Mouse (Mus musculus) hindbrain, embryonic 10.5 days (tissue): ENCODE data around the gene Plpp6. TPM values are rescaled to one million over a fixed set of nuclear protein-coding genes. Genes with fewer than 3 reads are reported as not detected.

Source experiments
- DNase-seq: peaks from one replicate; pipeline ENCODE4 v3.0.0-alpha.2; 2017; ENCODE audit warnings: low spot score
- H3K27ac ChIP-seq: fragments of 300-500 bp; sonication (generic); 2 replicates; pipeline ENCODE4 v1.5.1; 2016; ENCODE audit warnings: mild to moderate bottlenecking, moderate library complexity
- H3K27me3 ChIP-seq: fragments of 300-500 bp; sonication (generic); 2 replicates; pipeline ENCODE4 v1.6.1; 2016; ENCODE audit warnings: mild to moderate bottlenecking; ENCODE audit not compliant: poor library complexity, insufficient read depth, severe bottlenecking
- H3K36me3 ChIP-seq: fragments of 300-500 bp; sonication (generic); 2 replicates; pipeline ENCODE4 v1.6.1; 2016; ENCODE audit warnings: mild to moderate bottlenecking, moderate library complexity
- H3K4me1 ChIP-seq: fragments of 300-500 bp; sonication (generic); replicated peaks from 2 replicates; pipeline ENCODE4 v1.6.1; 2016; ENCODE audit warnings: mild to moderate bottlenecking
- H3K4me3 ChIP-seq: fragments of 300-500 bp; sonication (generic); 2 replicates; pipeline ENCODE4 v1.5.1; 2016; ENCODE audit warnings: mild to moderate bottlenecking, moderate library complexity
- H3K9me3 ChIP-seq: fragments of 300-500 bp; sonication (generic); 2 replicates; pipeline ENCODE4 v1.6.1; 2016; ENCODE audit warnings: mild to moderate bottlenecking, moderate library complexity
- WGBS: fragments of 180-500 bp; shearing (Covaris S2); methylation state at CpG from one replicate; pipeline ENCODE4 v1.1.7; 2016; 5-methylcytosine and 5-hydroxymethylcytosine counted together
- polyA plus RNA-seq: library from polyadenylated mRNA; unstranded; fragments of >200 nt; fragmentation: Nextera tagmentation; extraction: Ambion mirVana; gene quantifications from 2 replicates; pipeline ENCODE4 v1.2.1, GENCODE M21; 2016

Gene Plpp6
- polyA plus RNA-seq: 5.2 and 5.6 TPM in 2 replicates

DNA sequence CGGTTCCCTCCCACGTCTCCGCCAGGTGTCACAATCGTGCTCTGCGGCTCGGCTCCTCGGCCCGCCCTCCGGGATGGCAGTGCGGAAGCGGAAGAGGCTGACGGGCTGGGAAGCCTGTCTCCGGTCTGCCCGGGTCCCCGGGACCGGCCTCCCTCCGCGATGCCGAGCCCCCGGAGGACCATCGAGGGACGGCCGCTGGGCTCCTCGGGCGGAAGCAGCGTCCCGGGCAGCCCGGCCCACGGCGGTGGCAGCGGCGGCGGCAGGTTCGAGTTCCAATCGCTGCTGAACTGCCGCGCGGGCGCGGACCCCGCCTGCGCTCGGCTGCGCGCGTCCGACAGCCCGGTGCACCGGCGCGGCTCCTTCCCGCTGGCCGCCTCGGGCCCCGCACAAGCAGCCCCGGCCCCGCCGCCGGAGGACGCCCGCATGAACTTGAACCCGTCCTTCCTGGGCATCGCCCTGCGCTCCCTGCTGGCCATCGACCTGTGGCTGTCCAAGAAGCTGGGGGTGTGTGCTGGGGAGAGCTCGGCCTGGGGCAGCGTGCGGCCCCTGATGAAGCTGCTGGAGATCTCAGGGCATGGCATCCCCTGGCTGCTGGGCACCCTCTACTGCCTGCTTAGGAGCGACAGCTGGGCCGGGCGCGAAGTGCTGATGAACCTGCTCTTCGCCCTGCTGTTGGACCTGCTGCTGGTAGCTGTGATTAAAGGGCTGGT lies at the start of gene Plpp6:
Gene Plpp6 (plus strand): TSS at position 112 of the 710 bp plus-strand sequence.
- no peaks in the 10 kb centered on the region for H3K9me3 ChIP-seq
- peak; percentile 77 for DNase-seq
- peaks cover 26% of the 10 kb centered on the region for H3K4me1 ChIP-seq
- H3K27ac ChIP-seq: peak within 1 kb of the TSS; percentile 91
- under 1% methylated on average over 73 of the region's 73 CpGs for WGBS
- no peaks in the 10 kb centered on the region for H3K36me3 ChIP-seq
- H3K4me3 ChIP-seq: peak within 1 kb of the TSS; percentile 92
- H3K27me3 ChIP-seq: peaks cover 42% of the 10 kb centered on the region

DNA sequence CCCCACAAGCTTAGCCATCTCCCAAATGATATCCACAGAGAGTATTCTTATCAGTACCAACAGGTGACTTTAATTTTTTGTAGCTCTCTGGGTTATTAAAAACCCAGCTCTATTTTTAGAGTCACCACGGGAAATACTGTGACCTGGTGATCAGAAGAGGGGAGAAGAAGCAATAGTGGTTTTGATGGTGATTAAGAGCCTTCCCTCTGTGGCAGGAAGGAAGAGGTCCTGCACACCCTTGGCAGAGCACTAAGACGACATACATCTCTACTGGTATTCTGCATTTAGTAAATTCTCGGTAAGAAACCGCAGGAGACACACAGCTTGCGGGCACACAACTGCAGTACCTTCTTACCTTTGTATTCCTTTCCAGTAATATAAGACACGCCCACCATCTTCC lies 49.2 kb upstream of the Plpp6 start:
- H3K4me1 ChIP-seq: peaks cover 9% of the 10 kb centered on the region
- WGBS: 90% methylated on average over 6 of the region's 6 CpGs
- no peak overlapping the region for H3K4me3 ChIP-seq
- DNase-seq: no peak
- H3K27me3 ChIP-seq: no peaks in the 10 kb centered on the region
- H3K36me3 ChIP-seq: no peaks in the 10 kb centered on the region
- no peaks in the 10 kb centered on the region for H3K9me3 ChIP-seq
- H3K27ac ChIP-seq: no peak overlapping the region

DNA sequence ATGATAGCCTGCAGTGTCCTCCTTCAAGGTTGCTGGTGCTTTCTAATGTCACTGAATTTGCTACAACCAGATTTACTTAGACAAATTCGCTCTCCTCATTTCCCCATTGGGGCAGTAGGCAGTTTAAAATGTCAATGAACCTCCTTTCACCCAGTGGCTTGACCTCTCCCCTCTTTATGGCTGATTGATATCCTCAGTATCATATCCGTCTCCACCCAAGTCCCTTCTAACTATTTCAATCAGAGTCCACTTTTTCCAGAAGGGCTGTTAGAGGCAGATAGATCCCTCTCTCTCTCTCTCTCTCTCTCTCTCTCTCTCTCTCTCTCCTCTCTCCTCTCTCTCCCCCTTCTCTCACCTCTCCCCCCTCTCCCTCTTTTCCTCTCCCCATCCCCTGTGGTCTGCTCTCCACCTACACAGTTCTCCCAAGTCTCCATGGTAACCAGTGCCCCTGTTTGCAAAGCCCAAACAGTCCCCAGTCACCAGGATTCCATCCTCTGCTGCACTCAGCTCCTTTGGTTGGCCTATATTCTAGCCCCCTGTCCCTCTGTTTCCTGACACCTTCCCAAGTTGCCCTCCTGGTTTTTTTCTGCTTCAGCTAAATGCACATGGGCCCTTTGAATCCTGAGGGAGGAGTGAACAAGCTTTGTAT lies 48.0 kb upstream of the Plpp6 start:
- WGBS: 64% methylated on average over 2 of the region's 2 CpGs
- Histone ChIP-seq H3K4me3 (no peak overlapping the region), H3K27ac (no peak overlapping the region), H3K4me1 (peaks cover 9% of the 10 kb centered on the region), H3K36me3 (no peaks in the 10 kb centered on the region), H3K27me3 (no peaks in the 10 kb centered on the region), H3K9me3 (no peaks in the 10 kb centered on the region)
- no peak for DNase-seq

DNA sequence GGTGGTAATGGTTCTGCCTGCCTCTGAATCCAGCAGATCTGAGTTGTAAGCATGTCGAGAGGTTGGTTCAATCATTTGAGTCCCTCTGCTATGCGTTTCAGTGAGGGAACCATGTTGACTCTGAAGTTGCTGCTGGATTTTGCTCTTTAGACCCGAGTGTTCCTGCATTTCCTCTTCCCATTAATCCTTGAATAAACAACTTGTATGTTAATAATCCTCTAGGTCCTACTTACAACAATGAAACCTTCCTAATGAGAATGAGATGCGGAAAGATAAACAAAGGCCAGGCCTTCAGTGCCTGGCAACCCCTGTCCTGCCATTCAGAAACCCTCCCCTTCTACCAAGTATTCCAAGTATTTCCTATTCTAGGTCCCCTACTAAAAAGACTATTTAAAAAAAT lies 47.3 kb upstream of the Plpp6 start:
- H3K36me3 ChIP-seq: no peaks in the 10 kb centered on the region
- peaks cover 9% of the 10 kb centered on the region for H3K4me1 ChIP-seq
- no peaks in the 10 kb centered on the region for H3K27me3 ChIP-seq
- no peak overlapping the region for H3K4me3 ChIP-seq
- no peak for DNase-seq
- no peaks in the 10 kb centered on the region for H3K9me3 ChIP-seq
- H3K27ac ChIP-seq: no peak overlapping the region
- WGBS: 69% methylated on average over 4 of the region's 4 CpGs

DNA sequence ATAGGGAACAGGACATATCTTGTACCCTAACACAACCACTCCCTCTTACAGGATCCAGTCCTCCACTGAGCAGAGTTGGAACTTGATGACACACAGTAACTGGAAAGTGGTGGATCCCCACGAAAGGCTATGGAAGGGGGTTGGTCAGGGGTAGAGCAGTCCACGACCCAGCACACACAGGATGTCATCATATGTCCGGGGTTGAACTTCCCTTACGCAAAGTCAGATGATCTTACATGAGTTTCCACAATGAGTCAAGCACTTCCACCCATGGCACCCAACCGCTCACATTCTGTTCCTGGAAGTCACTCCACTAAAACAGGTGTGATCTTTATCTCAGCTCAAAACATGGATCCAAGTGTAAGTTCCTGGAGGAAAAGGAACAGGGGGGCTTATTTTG lies 45.9 kb upstream of the Plpp6 start:
- WGBS: 86% methylated on average over 5 of the region's 5 CpGs
- no peak for DNase-seq
- no peaks in the 10 kb centered on the region for H3K36me3 ChIP-seq

DNA sequence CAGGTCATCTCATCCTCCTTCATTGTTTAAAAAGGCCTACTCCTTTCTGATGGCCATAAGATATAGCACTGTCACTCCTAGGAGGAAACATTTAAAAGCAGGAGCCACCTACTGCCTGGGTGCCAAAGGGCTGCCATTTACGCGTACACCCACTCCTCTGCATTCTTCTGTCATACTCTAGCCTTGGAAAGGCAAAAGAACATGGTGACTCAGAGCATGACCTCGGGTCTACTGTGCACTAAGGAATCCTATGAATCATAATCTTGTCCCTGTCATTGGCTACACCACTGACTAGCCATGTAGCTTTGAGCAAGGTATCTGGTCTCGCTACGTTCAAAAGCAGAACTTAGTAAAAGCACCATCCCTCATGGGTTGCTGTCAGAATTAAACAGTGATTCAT lies 37.4 kb upstream of the Plpp6 start:
- H3K4me1 ChIP-seq: no peaks in the 10 kb centered on the region
- H3K9me3 ChIP-seq: no peaks in the 10 kb centered on the region
- DNase-seq: no peak
- H3K27me3 ChIP-seq: no peaks in the 10 kb centered on the region
- 89% methylated on average over 5 of the region's 5 CpGs for whole genome bisulfite sequencing
- H3K4me3 ChIP-seq: no peak overlapping the region
- H3K27ac ChIP-seq: no peak overlapping the region
- H3K36me3 ChIP-seq: no peaks in the 10 kb centered on the region

More for the DNA sequence above, 45.9 kb upstream of the Plpp6 start:
- H3K9me3 ChIP-seq: no peaks in the 10 kb centered on the region
- no peaks in the 10 kb centered on the region for H3K27me3 ChIP-seq
- peaks cover 9% of the 10 kb centered on the region for H3K4me1 ChIP-seq
- H3K4me3 ChIP-seq: no peak overlapping the region
- no peak overlapping the region for H3K27ac ChIP-seq

DNA sequence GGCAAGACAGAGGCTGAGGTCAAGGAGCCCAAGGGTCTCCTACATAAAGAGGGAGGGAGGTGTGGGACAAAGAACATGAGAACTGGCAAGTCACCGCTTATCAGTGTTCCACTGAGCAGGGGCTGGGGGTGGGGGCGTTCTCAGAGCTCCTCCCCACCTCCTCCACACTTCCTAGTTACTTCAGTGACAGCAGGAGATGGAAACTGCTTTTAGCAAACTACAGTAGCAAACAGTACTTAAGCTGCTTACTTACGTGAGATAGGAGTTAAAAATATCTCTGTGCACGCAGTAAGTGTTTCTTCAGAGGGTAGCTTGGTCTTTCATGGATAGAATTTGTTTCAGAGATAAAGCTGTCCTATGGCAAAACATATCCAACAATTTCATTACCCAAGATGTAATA lies 36.4 kb upstream of the Plpp6 start:
- Histone ChIP-seq H3K27me3 (no peaks in the 10 kb centered on the region), H3K4me1 (no peaks in the 10 kb centered on the region), H3K27ac (no peak overlapping the region), H3K4me3 (no peak overlapping the region), H3K36me3 (no peaks in the 10 kb centered on the region), H3K9me3 (no peaks in the 10 kb centered on the region)
- WGBS: 74% methylated on average over 4 of the region's 4 CpGs
- no peak for DNase-seq

DNA sequence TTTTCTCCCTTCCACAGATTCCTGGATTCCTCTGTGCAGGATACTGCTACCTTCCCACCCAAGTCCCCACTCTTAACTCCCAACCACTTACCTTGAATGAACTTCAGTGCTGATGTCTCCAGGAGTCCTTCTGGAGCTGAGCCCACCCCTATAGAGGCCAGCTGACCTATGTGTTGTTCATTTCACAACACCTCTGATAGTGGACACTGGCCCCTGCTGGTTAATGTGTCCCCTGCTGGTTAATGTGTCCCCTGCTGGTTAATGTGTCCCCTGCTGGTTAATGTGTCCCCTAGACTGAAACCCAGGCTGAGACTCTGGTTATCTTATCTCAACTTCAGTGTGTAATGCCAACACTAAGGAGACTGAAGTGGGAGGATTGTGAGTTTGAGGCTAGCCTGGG lies 34.7 kb upstream of the Plpp6 start:
- Histone ChIP-seq H3K9me3 (no peaks in the 10 kb centered on the region), H3K4me1 (no peaks in the 10 kb centered on the region), H3K4me3 (no peak overlapping the region), H3K27me3 (no peaks in the 10 kb centered on the region), H3K36me3 (no peaks in the 10 kb centered on the region), H3K27ac (no peak overlapping the region)
- no peak for DNase-seq

DNA sequence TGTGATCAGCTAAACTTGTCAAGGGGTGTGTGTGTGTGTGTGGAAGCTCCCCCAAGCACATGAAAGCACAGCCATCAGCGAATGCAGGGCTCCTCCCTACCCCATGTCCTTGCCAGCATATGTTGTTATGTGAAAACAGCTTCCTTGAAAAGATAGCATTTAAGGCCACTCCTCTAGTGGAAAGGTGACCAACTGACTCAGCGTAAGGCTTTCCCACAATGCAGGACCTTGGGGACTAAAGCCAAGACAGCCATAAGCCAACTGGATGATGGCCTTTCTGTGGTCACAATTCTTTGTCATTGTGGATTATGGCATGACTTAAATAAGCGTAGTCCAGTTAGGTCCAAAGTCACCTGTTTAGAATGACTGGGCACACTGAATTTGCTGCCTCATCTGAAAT lies 28.9 kb upstream of the Plpp6 start:
- Histone ChIP-seq H3K4me1 (peaks cover under 1% of the 10 kb centered on the region; the same call in 1 of the 2 replicates), H3K27ac (no peak overlapping the region), H3K36me3 (no peaks in the 10 kb centered on the region), H3K9me3 (no peaks in the 10 kb centered on the region), H3K4me3 (no peak overlapping the region), H3K27me3 (no peaks in the 10 kb centered on the region)
- DNase-seq: no peak
- WGBS: 85% methylated on average over 3 of the region's 3 CpGs

DNA sequence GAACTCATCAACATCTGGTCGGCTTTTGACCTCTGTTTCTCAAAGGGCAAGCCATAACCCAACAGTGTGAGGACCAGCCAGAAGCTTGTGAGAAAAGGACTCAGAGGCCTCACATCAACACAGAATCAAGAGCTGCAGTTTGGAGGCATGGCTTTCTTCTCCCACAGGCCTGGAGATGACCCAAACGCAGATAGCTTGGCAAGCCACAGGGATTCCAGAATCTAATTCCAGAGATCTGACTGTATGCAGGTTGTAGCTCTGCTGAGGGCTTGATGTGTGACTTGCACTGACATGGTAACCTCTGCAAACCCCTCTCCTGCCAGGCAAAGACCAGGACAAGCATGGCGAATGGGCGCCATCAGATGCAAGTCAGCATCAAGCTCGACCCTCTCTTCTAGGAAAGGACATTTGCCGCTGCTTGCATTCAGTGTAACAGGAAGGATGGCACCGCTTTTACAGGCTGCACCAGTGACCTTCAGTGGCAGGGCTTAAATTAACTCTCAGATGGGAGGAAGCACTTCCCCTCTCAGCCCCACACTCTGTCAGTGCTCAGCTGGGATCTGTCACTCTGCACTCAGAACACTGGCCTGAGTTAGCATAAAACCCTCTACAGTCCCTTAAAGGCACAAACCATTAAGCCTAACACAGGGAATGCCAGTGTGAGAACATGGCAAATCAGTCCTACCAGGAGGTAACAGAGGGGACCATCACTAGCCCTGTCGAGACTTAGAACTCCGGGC lies 23.4 kb upstream of the Plpp6 start:
- 78% methylated on average over 9 of the region's 9 CpGs for WGBS
- H3K4me3 ChIP-seq: no peak overlapping the region

DNA sequence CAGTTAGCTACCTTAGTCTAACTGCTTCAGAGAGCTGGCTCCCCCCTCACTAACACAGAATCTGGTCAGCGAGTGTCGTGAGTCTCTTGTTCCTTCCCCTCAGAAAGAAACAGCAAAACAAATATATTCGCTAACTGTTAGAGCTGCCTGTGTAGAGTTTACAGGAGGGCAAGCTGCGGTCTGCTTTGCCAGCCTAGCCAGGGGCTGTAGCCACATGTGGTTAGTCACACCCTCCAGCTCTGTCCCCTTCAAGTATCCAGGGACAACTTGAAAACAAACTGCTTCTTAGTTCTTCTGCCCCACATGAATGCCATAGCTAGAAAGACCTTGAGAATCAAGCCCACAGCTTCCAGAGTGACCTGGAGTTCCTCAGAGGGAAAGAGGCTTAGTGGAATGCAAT lies 22.5 kb upstream of the Plpp6 start:
- no peaks in the 10 kb centered on the region for H3K36me3 ChIP-seq
- H3K27me3 ChIP-seq: no peaks in the 10 kb centered on the region
- peaks cover 6% of the 10 kb centered on the region; the same call in 1 of the 2 replicates for H3K4me1 ChIP-seq
- no peak overlapping the region for H3K27ac ChIP-seq
- DNase-seq: no peak
- no peak overlapping the region for H3K4me3 ChIP-seq
- 75% methylated on average over 4 of the region's 4 CpGs for WGBS
- no peaks in the 10 kb centered on the region for H3K9me3 ChIP-seq

More for the DNA sequence above, 23.4 kb upstream of the Plpp6 start:
- no peak for DNase-seq
- H3K36me3 ChIP-seq: no peaks in the 10 kb centered on the region
- peaks cover 6% of the 10 kb centered on the region; the same call in 1 of the 2 replicates for H3K4me1 ChIP-seq
- no peak overlapping the region for H3K27ac ChIP-seq
- no peaks in the 10 kb centered on the region for H3K9me3 ChIP-seq
- no peaks in the 10 kb centered on the region for H3K27me3 ChIP-seq

DNA sequence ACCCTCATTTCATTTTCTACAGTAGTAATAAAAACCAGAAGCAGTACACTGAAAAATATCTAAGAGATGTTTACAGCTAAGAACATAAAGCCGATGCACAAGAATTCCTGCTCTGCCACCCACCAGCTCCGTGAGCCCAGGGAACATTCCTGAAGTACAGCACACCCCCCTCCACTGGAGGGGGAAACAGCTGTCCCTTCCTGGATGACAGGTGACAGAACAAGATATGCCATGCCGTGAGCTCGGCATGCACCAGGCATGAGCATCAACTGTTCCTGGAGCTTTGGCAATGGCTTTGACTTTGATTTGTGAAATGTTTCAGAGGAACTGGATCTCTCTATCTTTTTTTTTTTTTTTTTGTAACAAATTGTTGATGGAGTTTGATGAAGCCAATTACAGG lies 17.0 kb upstream of the Plpp6 start:
- no peak overlapping the region for H3K4me3 ChIP-seq
- H3K27ac ChIP-seq: no peak overlapping the region
- H3K36me3 ChIP-seq: no peaks in the 10 kb centered on the region
- no peaks in the 10 kb centered on the region for H3K4me1 ChIP-seq
- DNase-seq: no peak
- H3K27me3 ChIP-seq: no peaks in the 10 kb centered on the region
- 67% methylated on average over 4 of the region's 4 CpGs for WGBS
- no peaks in the 10 kb centered on the region for H3K9me3 ChIP-seq

DNA sequence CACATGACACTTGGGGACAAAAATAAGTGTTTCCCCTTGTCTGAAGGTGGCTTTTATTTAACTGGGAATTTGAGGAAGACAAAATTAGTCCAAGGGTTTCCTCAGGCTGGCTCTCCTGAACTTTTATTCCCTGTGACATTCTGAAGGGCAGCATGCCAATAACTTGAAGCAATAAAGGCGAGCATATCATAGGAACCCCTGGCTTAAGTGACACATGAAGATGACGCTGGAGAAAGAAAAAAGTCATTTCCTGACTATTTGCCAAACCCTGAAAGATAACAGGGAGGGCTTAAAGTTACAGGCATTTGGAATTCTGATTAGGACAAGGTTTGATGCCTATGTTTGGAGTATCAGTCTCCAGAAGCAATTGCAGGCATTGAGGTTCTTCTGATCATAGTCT lies 16.4 kb upstream of the Plpp6 start:
- WGBS: 74% methylated on average over 2 of the region's 2 CpGs

More for the DNA sequence above, 16.4 kb upstream of the Plpp6 start:
- Histone ChIP-seq H3K9me3 (no peaks in the 10 kb centered on the region), H3K4me3 (no peak overlapping the region), H3K27ac (no peak overlapping the region), H3K4me1 (no peaks in the 10 kb centered on the region), H3K36me3 (no peaks in the 10 kb centered on the region), H3K27me3 (no peaks in the 10 kb centered on the region)
- DNase-seq: no peak
